Mouse (Mus musculus) heart, postnatal 0 days (tissue): ENCODE measurements around the gene Hmga2. TPM values are rescaled to one million over a fixed set of nuclear protein-coding genes. Genes with fewer than 3 reads are reported as not detected.

Source experiments
- ATAC-seq: fragments of 200-750 bp; cut with Nextera tagmentation; 2 replicates; pipeline ENCODE4 v1.8.0; 2017; ENCODE audit warnings: low read depth, moderate number of reproducible peaks, moderate library complexity; ENCODE audit not compliant: insufficient read depth
- DNase-seq: peaks from one replicate; pipeline ENCODE4 v3.0.0-alpha.2; 2016; ENCODE audit warnings: low spot score
- H3K27ac ChIP-seq: fragments of 300-500 bp; sonication (generic); 2 replicates; pipeline ENCODE4 v1.5.1; 2014; ENCODE audit warnings: low read depth, mild to moderate bottlenecking
- H3K27me3 ChIP-seq: fragments of 300-500 bp; sonication (generic); 2 replicates; pipeline ENCODE4 v1.6.1; 2014; ENCODE audit warnings: low read length, mixed read lengths; ENCODE audit not compliant: control insufficient read depth, insufficient read depth
- H3K36me3 ChIP-seq: fragments of 300-500 bp; sonication (generic); replicated peaks from 2 replicates; pipeline ENCODE4 v1.6.1; 2014; ENCODE audit warnings: low read length, mixed read lengths; ENCODE audit not compliant: control insufficient read depth, insufficient read depth
- H3K4me1 ChIP-seq: fragments of 300-500 bp; sonication (generic); 2 replicates; pipeline ENCODE4 v1.6.1; 2014; ENCODE audit warnings: antibody characterized with exemption; ENCODE audit not compliant: control insufficient read depth, insufficient read depth
- H3K4me2 ChIP-seq: fragments of 300-500 bp; sonication (generic); 2 replicates; pipeline ENCODE4 v1.6.1; 2014; ENCODE audit warnings: low read depth, mild to moderate bottlenecking, low read length, moderate library complexity
- H3K4me3 ChIP-seq: fragments of 300-500 bp; sonication (generic); 2 replicates; pipeline ENCODE4 v1.5.1; 2014; ENCODE audit warnings: low read depth, low read length
- H3K9ac ChIP-seq: fragments of 300-500 bp; sonication (generic); replicated peaks from 2 replicates; pipeline ENCODE4 v1.6.1; 2014; ENCODE audit warnings: low read depth, low read length, mixed read lengths
- H3K9me3 ChIP-seq: fragments of 300-500 bp; sonication (generic); replicated peaks from 2 replicates; pipeline ENCODE4 v1.6.1; 2016; ENCODE audit warnings: low read length; ENCODE audit not compliant: control insufficient read depth
- CTCF ChIP-seq: IDR thresholded peaks from 2 replicates; pipeline ENCODE4 v1.5.1; 2016; ENCODE audit warnings: antibody characterized with exemption, control low read depth, low read depth
- EP300 ChIP-seq: IDR thresholded peaks from 2 replicates; pipeline ENCODE4 v1.6.1; 2016; ENCODE audit warnings: antibody characterized with exemption, low read depth
- WGBS: fragments of 180-500 bp; shearing (Covaris S2); extraction: QIAGEN DNeasy Blood & Tissue Kit; methylation state at CpG from one replicate; pipeline ENCODE4 v1.1.7; 2014; 5-methylcytosine and 5-hydroxymethylcytosine counted together
- polyA plus RNA-seq: library from polyadenylated mRNA; unstranded; fragments of >200 nt; fragmentation: Nextera tagmentation; extraction: Ambion mirVana; gene quantifications from 2 replicates; pipeline ENCODE4 v1.2.1, GENCODE M21; 2015
- total RNA-seq: library from RNA; depleted of rRNA; stranded (reverse); fragments of >200 nt; gene quantifications from 2 replicates; pipeline ENCODE4 v1.2.3, GENCODE M21; 2014; ENCODE audit warnings: low replicate concordance

The Hmga2 gene
- total and polyA plus RNA-seq, 2 experiments from 2014 or later: 0.53 to 1.0 TPM

GRCm38 (mm10) chr10:120491477-120491876 lies 15.2 kb upstream of the Hmga2 start:
- TF ChIP-seq CTCF (no peak), EP300 (no peak)
- no peak for DNase-seq
- Histone ChIP-seq H3K4me3 (no peak overlapping the region), H3K27ac (no peak overlapping the region), H3K9me3 (peaks cover 7% of the 10 kb centered on the region), H3K4me1 (no peaks in the 10 kb centered on the region), H3K27me3 (no peaks in the 10 kb centered on the region), H3K9ac (no peak overlapping the region), H3K4me2 (no peak overlapping the region), H3K36me3 (no peaks in the 10 kb centered on the region)
- ATAC-seq: no peak
- WGBS: 74% methylated on average over 5 of the region's 5 CpGs

- Histone ChIP-seq H3K4me3 (no peak overlapping the region), H3K36me3 (no peaks in the 10 kb centered on the region), H3K9me3 (peaks cover 11% of the 10 kb centered on the region), H3K4me2 (no peak overlapping the region), H3K4me1 (no peaks in the 10 kb centered on the region), H3K27ac (no peak overlapping the region), H3K9ac (no peak overlapping the region), H3K27me3 (no peaks in the 10 kb centered on the region)
- no peak for DNase-seq
- ATAC-seq: no peak
- 89% methylated on average over 3 of the region's 3 CpGs for WGBS
- no peak for TF ChIP-seq EP300
- TF ChIP-seq CTCF: no peak
Observed at GRCm38 (mm10) chr10:120489611-120490010, 13.3 kb upstream of the Hmga2 start.

- Histone ChIP-seq H3K27me3 (no peaks in the 10 kb centered on the region), H3K4me1 (no peaks in the 10 kb centered on the region), H3K4me3 (no peak overlapping the region), H3K36me3 (no peaks in the 10 kb centered on the region), H3K9me3 (peaks cover 11% of the 10 kb centered on the region), H3K27ac (no peak overlapping the region), H3K4me2 (no peak overlapping the region), H3K9ac (no peak overlapping the region)
- TF ChIP-seq CTCF (no peak), EP300 (no peak)
- WGBS: 80% methylated on average over 4 of the region's 4 CpGs
- no peak for ATAC-seq
- DNase-seq: no peak
Observed at GRCm38 (mm10) chr10:120488526-120488925, 12.3 kb upstream of the Hmga2 start.

DNA sequence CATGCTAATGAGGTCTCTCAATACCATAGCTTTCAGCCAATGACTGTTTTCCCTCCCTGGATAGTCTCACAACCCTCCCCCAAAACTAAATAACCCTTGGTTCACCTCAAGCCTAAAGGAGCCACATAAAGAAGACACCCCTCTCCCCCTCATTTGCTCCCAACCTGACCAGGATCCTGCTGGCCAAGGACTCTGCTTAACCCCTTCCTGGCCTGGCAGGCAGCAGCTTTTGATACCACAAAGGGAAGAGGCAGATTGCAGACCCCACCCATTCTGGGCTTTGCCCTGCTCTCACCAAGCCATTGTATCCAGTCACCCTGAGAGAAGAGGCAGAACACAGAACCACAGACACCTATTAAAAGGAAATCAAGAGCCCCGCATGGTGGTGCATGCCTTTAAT lies 11.6 kb upstream of the Hmga2 start:
- WGBS: 88% methylated on average over 1 of the region's 1 CpGs
- DNase-seq: no peak
- Histone ChIP-seq H3K9ac (no peak overlapping the region), H3K4me2 (no peak overlapping the region), H3K27me3 (no peaks in the 10 kb centered on the region), H3K9me3 (peaks cover 11% of the 10 kb centered on the region), H3K27ac (no peak overlapping the region), H3K4me1 (no peaks in the 10 kb centered on the region), H3K36me3 (no peaks in the 10 kb centered on the region), H3K4me3 (no peak overlapping the region)
- no peak for ATAC-seq
- no peak for TF ChIP-seq CTCF
- TF ChIP-seq EP300: no peak

DNA sequence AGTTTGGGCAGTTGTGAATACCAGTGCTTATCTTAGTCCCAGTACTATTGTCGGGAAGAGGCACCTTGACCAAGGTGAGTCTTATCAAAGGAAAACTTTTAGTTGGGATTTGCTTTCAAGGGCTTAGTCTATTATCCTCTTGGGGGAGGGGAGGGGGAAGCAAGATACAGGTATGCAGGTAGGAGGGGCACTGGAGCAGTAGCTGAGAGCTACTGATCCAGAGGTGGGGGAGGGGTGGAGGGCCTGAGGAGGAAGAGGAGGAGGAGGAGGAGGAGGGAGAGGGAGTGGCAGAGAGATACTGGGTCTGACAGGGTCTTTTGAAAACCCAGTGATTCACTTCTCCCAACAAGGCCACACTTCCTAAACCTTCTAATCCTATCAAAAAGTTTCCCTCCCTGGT lies 9.2 kb upstream of the Hmga2 start:
- DNase-seq (no peak), ATAC-seq (no peak)
- Histone ChIP-seq H3K4me2 (no peak overlapping the region), H3K27ac (no peak overlapping the region), H3K27me3 (no peaks in the 10 kb centered on the region), H3K9ac (no peak overlapping the region), H3K4me3 (no peak overlapping the region), H3K9me3 (peaks cover 11% of the 10 kb centered on the region), H3K36me3 (no peaks in the 10 kb centered on the region), H3K4me1 (no peaks in the 10 kb centered on the region)
- TF ChIP-seq CTCF: no peak
- no peak for TF ChIP-seq EP300
- WGBS: 38% methylated on average over 1 of the region's 1 CpGs

GRCm38 (mm10) chr10:120484144-120484543 lies 7.9 kb upstream of the Hmga2 start:
- no peak for DNase-seq
- ATAC-seq: no peak
- H3K4me2 ChIP-seq: no peak overlapping the region
- H3K36me3 ChIP-seq: no peaks in the 10 kb centered on the region
- H3K4me3 ChIP-seq: no peak overlapping the region
- H3K27ac ChIP-seq: no peak overlapping the region
- H3K4me1 ChIP-seq: no peaks in the 10 kb centered on the region
- no peaks in the 10 kb centered on the region for H3K27me3 ChIP-seq
- WGBS: 60% methylated on average over 4 of the region's 4 CpGs
- no peak overlapping the region for H3K9ac ChIP-seq
- no peak for TF ChIP-seq EP300
- TF ChIP-seq CTCF: no peak
- peaks cover 11% of the 10 kb centered on the region for H3K9me3 ChIP-seq
